Comparison of ENCODE assay signal across 8 mouse cellular contexts in the genomic region with DNA sequence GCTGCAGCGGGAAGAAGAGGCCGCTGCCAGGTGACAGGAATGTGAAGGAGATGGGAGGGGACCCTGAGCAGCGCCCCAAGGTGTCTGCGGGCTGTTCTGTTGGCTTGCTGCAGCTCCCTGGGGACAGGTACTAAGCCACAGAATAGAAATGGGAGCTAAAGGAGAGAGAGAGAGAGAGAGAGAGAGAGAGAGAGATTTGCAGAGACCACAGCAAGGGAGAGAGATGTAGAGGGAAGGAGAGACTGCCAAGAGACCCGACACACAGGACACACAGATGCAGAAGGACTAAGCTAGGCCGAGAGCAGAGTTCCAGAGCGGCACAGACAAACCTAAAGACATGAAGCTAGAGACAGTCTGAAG. TPM values are rescaled to one million over a fixed set of nuclear protein-coding genes. Genes with fewer than 3 reads are reported as not detected.
A peak's percentile ranks its signal among the peaks of the same experiment; 100 is the strongest.
DNase-seq lines count a peak whose midpoint lies in the region; ATAC-seq and TF ChIP-seq lines count a peak whose summit lies in the region.

No protein-coding gene starts in this region.

- peak overlapping the region; percentile 97 for H3K4me2 ChIP-seq in limb, embryonic 15.5 days
- peak overlapping the region; percentile 91 for H3K4me2 ChIP-seq in stomach, embryonic 16.5 days (ENCODE audit: low read depth, low read length)

- H3K9me3 ChIP-seq in limb, embryonic 15.5 days, result no peaks in the 10 kb centered on the region
- H3K9me3 ChIP-seq in stomach, embryonic 16.5 days (replicated peaks; ENCODE audit: control insufficient read depth, low read length), result no peaks in the 10 kb centered on the region

- TF ChIP-seq CTCF in cerebellum, adult 2 months (IDR thresholded peaks at IDR 0.05; ENCODE audit: borderline replicate concordance, insufficient read depth, low read depth, low read length), result no peak
- TF ChIP-seq CTCF in spleen, adult 2 months (IDR thresholded peaks at IDR 0.05; ENCODE audit: extremely low read depth, insufficient read depth, insufficient read length, insufficient replicate concordance), result no peak

- H3K9ac ChIP-seq in limb, embryonic 15.5 days, result no peak overlapping the region
- H3K9ac ChIP-seq in stomach, embryonic 16.5 days (ENCODE audit: low read length), result peak overlapping the region; percentile 72; the same call in 1 of the 2 replicates

- ATAC-seq in limb, embryonic 15.5 days (ENCODE audit: insufficient number of reproducible peaks, low FRiP score, low TSS enrichment, low read depth), result no peak
- no peak for ATAC-seq in stomach, embryonic 16.5 days (ENCODE audit: insufficient read depth, low FRiP score)

- WGBS in cerebellum, adult 2 months, result under 1% methylated on average over 7 of the region's 7 CpGs
- 6% methylated on average over 7 of the region's 7 CpGs for WGBS in spleen, adult 2 months
- 2% methylated on average over 7 of the region's 7 CpGs for WGBS in limb, embryonic 15.5 days
- 8% methylated on average over 7 of the region's 7 CpGs for WGBS in stomach, embryonic 16.5 days

- no peak for DNase-seq in cerebellum, adult 2 months
- no peak for DNase-seq in cerebellum, adult 11-12 months
- DNase-seq in spleen, adult 2 months (ENCODE audit: low read depth in 1 of 2, low spot score in 2 of 2), result no peak
- no peak for DNase-seq in spleen, adult 18-20 months
- DNase-seq in thymus, adult 18-20 months, result no peak
- DNase-seq in cerebellum, adult 9-10 months, result no peak

- peaks cover 2% of the 10 kb centered on the region for H3K36me3 ChIP-seq in spleen, adult 2 months (ENCODE audit: control insufficient read depth, insufficient read depth, low read length)
- H3K36me3 ChIP-seq in limb, embryonic 15.5 days, result 0 out of 2 replicates have a peak, but pooled peaks cover 3% of the 10 kb centered on the region
- H3K36me3 ChIP-seq in stomach, embryonic 16.5 days (ENCODE audit: control insufficient read depth, insufficient read depth, low read length), result no peaks in the 10 kb centered on the region

- no peaks in the 10 kb centered on the region for H3K27me3 ChIP-seq in cerebellum, adult 2 months (ENCODE audit: control insufficient read depth, insufficient read depth, low read length)
- H3K27me3 ChIP-seq in spleen, adult 2 months (ENCODE audit: control insufficient read depth, insufficient read depth, low read length), result peaks cover 16% of the 10 kb centered on the region
- H3K27me3 ChIP-seq in limb, embryonic 15.5 days, result peaks cover 75% of the 10 kb centered on the region
- H3K27me3 ChIP-seq in stomach, embryonic 16.5 days (ENCODE audit: control insufficient read depth, insufficient read depth, low read length), result peaks cover 47% of the 10 kb centered on the region

- H3K4me3 ChIP-seq in cerebellum, adult 2 months (replicated peaks; ENCODE audit: insufficient read depth, low read depth, low read length), result peak overlapping the region; percentile 67
- peak overlapping the region; percentile 62; the same call in 1 of the 2 replicates for H3K4me3 ChIP-seq in spleen, adult 2 months (ENCODE audit: extremely low read depth, insufficient read depth, insufficient read length)
- peak overlapping the region; percentile 50 for H3K4me3 ChIP-seq in limb, embryonic 15.5 days
- H3K4me3 ChIP-seq in stomach, embryonic 16.5 days (replicated peaks; ENCODE audit: low read length), result peak overlapping the region; percentile 55

- peak overlapping the region; percentile 98 for H3K27ac ChIP-seq in cerebellum, adult 2 months (ENCODE audit: insufficient read depth, low read length)
- H3K27ac ChIP-seq in spleen, adult 2 months (ENCODE audit: insufficient read depth, low read length), result no peak overlapping the region
- no peak overlapping the region for H3K27ac ChIP-seq in limb, embryonic 15.5 days
- no peak overlapping the region for H3K27ac ChIP-seq in stomach, embryonic 16.5 days (ENCODE audit: low read length)

- H3K4me1 ChIP-seq in cerebellum, adult 2 months (ENCODE audit: control insufficient read depth, insufficient read depth, low read length), result peaks cover 38% of the 10 kb centered on the region
- peaks cover 20% of the 10 kb centered on the region; the same call in 1 of the 2 replicates for H3K4me1 ChIP-seq in spleen, adult 2 months (ENCODE audit: control insufficient read depth, insufficient read depth, insufficient read length)
- H3K4me1 ChIP-seq in limb, embryonic 15.5 days, result peaks cover 92% of the 10 kb centered on the region
- peaks cover 68% of the 10 kb centered on the region for H3K4me1 ChIP-seq in stomach, embryonic 16.5 days (ENCODE audit: control insufficient read depth, insufficient read depth, low read length)

- 0 out of 2 replicates have a peak, but pooled peaks have one; percentile 29 for TF ChIP-seq POLR2A in cerebellum, adult 2 months (IDR thresholded peaks at IDR 0.05; ENCODE audit: borderline replicate concordance, insufficient read depth, low read length)
- no peak for TF ChIP-seq POLR2A in spleen, adult 2 months (IDR thresholded peaks at IDR 0.05; ENCODE audit: low read depth, low read length)

RNA-seq across cellular contexts. Expression of gene Ndufa4l2, which starts 2.5 kb away (rescaled TPM):
- polyA plus RNA-seq in cerebellum, adult 2 months (2012; rRNA removed), result 10.4 and 11.5 TPM in 2 replicates
- polyA plus RNA-seq in spleen, adult 2 months (2012; rRNA removed), result 6.9 and 12.2 TPM in 2 replicates
- 328 and 370 TPM in 2 replicates for polyA plus RNA-seq in limb, embryonic 15.5 days (2015; fragmentation: Nextera tagmentation; extraction: Ambion mirVana)
- polyA plus RNA-seq in stomach, embryonic 16.5 days (2015; fragmentation: Nextera tagmentation; extraction: Ambion mirVana), result 192 and 231 TPM in 2 replicates

RNA-seq across cellular contexts. Expression of gene Shmt2, which starts 10.0 kb away (rescaled TPM):
- 68.2 and 69.8 TPM in 2 replicates for polyA plus RNA-seq in cerebellum, adult 2 months (2012; rRNA removed)
- polyA plus RNA-seq in spleen, adult 2 months (2012; rRNA removed), result 99.9 and 133 TPM in 2 replicates
- polyA plus RNA-seq in limb, embryonic 15.5 days (2015; fragmentation: Nextera tagmentation; extraction: Ambion mirVana), result 112 and 122 TPM in 2 replicates
- 152 and 163 TPM in 2 replicates for polyA plus RNA-seq in stomach, embryonic 16.5 days (2015; fragmentation: Nextera tagmentation; extraction: Ambion mirVana)

RNA-seq across cellular contexts. Expression of gene Stac3, which starts 10.8 kb away (rescaled TPM):
- 8.3 TPM in 2 replicates for polyA plus RNA-seq in cerebellum, adult 2 months (2012; rRNA removed)
- 2.0 and 2.2 TPM in 2 replicates for polyA plus RNA-seq in spleen, adult 2 months (2012; rRNA removed)
- 17.2 and 38.7 TPM in 2 replicates for polyA plus RNA-seq in limb, embryonic 15.5 days (2015; fragmentation: Nextera tagmentation; extraction: Ambion mirVana)
- 0.70 and 5.5 TPM in 2 replicates for polyA plus RNA-seq in stomach, embryonic 16.5 days (2015; fragmentation: Nextera tagmentation; extraction: Ambion mirVana)

RNA-seq across cellular contexts. Expression of gene Nxph4, which starts 22.1 kb away (rescaled TPM):
- 30.3 and 33.8 TPM in 2 replicates for polyA plus RNA-seq in cerebellum, adult 2 months (2012; rRNA removed)
- not detected in 2 replicates for polyA plus RNA-seq in spleen, adult 2 months (2012; rRNA removed)
- 21.7 and 25.1 TPM in 2 replicates for polyA plus RNA-seq in limb, embryonic 15.5 days (2015; fragmentation: Nextera tagmentation; extraction: Ambion mirVana)
- 3.4 and 4.6 TPM in 2 replicates for polyA plus RNA-seq in stomach, embryonic 16.5 days (2015; fragmentation: Nextera tagmentation; extraction: Ambion mirVana)

Comparison
In these comparisons a context has a peak if more than half of its experiments do, and no peak if none do; other contexts are left out.
1. RNA of gene Ndufa4l2, which starts 2.5 kb away (polyA plus RNA-seq): 328 to 370 TPM in limb, embryonic 15.5 days and 192 to 231 TPM in stomach, embryonic 16.5 days; 10.4 to 11.5 TPM in cerebellum, adult 2 months and 6.9 to 12.2 TPM in spleen, adult 2 months; every median in the first group is over 10 times any median in the second.
2. Peak in every context shown above with its lines, with median percentiles within 50 percentile points of each other: H3K4me3 ChIP-seq.